Mouse (Mus musculus): ENCODE measurements around the gene Nectin2.

DNA sequence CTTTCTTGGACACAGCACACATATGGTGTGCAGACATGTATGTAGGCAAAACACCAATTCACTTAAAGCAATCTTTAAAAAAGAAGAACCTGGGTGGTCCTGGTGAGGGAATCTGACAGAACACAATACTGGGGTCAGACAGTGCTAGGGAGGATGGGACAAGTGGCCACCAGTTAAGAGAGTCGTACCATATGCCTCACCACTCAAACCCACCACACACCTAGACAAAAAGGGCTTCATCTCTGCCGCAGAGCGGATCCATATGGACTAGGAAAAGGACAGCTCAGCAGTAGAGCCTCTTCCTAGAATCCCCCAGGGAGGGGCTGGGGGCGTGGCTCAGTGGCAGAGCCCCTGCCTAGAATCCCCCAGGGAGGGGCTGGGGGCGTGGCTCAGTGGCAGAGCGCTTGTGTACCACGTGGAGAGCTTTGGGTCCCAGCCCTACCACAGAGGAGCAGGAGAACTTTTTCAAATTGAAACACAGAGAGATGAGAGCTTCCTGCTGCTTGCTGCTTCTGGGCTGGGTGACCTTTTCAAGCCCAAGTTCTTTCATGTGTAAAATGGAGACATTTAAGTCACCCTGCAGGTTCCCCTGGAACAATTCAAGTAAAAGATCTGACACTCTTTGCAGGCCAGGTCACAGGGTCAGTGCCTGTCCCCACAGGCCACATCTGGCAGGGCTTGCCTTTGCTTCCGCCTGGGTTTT is 8.8 kb downstream of the Nectin2 start:
- no peak for TF ChIP-seq CTCF (IDR thresholded peaks at IDR 0.05; ENCODE audit: low read depth, low read length)
- no peak for TF ChIP-seq POLR2A (IDR thresholded peaks at IDR 0.05; ENCODE audit: borderline replicate concordance, low read depth, low read length)
